Mouse (Mus musculus) liver, embryonic 14.5 days (tissue): ENCODE measurements around the gene Cfap58.

Experiments
- CTCF ChIP-seq: IDR thresholded peaks from 2 replicates; pipeline ENCODE4 v1.5.1; 2016; ENCODE audit warnings: antibody characterized with exemption, low read depth, control low read depth
- EP300 ChIP-seq: IDR thresholded peaks from 2 replicates; pipeline ENCODE4 v1.6.1; 2016; ENCODE audit warnings: antibody characterized with exemption, low read depth

DNA sequence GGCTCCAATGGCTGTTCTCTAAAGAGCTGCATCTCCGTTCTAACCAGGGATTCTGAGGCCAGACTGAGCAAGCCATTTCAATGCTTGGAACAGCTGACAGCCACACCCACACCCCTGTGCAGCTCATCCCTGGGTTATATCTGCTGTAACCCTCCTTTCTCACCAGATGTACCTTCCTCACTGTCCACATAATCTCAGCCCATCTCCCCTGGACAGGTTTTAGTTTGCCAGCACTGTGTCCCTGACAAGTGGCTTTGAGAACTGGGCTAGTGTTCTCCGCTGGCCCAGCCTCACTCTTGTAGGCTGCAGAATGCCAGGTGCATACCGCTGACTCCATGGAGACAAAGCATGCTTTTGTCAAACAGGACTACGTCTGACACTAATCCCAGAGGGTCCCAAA is 20.1 kb upstream of the Cfap58 start:
- TF ChIP-seq EP300 (no peak), CTCF (no peak)
